Mouse (Mus musculus): ENCODE data around the gene Bmpr1b.
A peak's percentile ranks its signal among the peaks of the same experiment; 100 is the strongest.

Bmpr1b gene

GRCm38 (mm10) chr3:141897698-141898097, 271.5 kb downstream of the Bmpr1b start:
- DNase-seq: no peak

DNA sequence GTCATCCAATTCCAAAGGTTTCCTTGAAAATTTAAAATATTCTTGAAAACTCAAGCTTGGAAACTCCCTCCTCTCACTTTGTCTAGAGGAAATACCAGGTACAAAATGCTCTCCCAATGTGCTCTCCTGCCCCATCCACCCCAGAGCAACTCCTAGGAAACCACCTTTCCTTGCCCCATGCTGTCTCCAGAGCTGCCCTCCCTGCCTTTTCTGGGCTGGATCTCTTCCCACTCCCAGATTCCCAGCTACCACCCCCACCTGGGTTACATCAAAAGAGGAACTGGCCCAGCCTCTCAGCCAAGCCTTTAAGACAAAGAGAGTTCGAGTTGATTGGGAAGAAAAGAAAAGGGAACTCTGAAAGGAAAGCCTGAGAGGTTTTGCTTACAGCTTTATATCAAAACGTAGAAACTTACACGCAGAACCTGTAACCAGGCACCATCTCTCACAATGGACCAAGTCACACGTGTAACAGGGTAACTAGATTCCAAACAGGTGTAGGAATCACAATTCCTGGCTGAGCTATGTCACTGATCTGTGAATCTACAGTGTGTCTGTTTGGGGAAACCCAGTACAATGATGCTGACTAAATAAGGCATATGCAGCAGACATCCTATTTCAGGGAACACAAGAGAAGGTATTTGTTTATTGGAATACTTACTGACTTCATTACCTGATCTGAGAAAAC, 272.2 kb downstream of the Bmpr1b start:
- no peak for DNase-seq

DNA sequence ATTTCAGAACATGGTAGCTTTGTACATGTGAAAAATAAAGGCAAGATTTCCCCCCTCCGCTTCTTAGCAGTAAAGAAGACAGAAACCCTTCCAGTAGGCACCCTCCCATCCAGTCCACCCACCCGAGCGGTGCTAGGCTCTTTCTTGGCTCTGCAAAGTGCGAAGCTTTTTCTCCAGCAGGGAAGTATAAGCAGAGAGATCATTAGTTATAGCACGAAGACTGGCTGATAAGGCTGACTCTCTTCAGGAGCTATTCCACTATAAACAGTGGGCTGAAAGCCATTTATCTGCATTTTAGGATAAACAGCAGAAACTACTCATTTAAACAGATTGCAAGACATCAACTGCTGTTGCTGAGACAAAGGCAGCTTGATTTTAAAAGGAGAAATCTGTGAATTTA, 274.1 kb downstream of the Bmpr1b start:
- DNase-seq: no peak

DNA sequence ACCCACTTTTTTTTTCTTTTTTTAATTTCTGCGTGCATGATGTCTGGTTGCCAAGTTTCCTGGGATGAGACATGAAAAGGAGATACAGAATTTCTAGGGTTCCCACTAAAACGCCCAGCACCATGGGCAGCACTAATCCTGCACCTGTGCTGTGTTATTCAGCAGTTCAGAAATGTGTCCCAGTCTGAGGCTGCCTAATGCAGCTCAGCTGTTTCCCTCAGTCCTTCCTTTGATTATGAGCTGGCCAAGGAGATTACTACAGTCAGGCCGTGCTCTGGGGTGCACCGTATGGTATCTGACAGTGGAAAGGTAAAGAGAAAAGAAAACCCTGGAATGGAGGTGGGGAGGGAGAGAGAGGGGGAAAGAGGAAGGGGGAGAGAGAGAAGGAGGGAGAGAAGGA, 278.6 kb downstream of the Bmpr1b start:
- DNase-seq: no peak

DNA sequence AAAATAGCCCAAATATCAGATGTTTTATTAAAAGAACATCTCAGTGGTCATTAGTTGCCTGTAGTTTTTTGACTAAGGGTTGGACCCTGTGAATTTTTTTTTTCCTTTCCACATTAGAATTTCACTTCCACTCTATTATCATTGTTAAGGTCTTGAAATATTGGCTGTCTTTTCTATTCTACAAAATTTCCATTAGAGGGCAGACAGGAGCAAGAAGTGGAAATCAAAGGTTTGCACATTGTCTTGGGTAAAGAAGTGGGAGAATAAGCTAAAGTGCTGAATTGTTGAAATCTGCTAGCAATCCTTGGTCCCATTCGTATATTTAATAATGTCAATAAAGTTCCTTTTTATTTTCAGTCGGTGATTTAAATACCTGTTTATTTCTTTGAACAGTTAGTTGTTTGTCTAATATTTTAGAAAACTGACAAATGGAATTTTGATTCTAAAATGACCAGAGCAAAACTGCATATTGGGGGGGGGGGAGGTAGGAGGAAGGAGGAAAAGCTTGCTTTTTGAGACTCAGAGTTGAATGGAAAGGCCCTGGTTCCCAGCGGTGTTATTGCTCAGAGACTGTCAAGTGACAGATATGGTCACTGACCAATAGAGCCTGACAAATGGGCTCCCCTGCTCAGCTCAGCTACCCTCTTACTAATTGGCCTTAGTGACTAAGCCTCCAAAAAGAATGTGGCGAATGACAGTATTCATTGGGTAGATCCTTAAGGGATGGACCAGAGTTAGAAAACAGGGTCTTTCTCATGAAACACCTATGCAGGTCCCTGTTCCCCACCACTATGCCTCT, 281.6 kb downstream of the Bmpr1b start:
- DNase-seq: no peak

- DNase-seq: no peak
These were observed 285.0 kb downstream of the Bmpr1b start for GRCm38 (mm10) chr3:141884190-141884589.

DNA sequence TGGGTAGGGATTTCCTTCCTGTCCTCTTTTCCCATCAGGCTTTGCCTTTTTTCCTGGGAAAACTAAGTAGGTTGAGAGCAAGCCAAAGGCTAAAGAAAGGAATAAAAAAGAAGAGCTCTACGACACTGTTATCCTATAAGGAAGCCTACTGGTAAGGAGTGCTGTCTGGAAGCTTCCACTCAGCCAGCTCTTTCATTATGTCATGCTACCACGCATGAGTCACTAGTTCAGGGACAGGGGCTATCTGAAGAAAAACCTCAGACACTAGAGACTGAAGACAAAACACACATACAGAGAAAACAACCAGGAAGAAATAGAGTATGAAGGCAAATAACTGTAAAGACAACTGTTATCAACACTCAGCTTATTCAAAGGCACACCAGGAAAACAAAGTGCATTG, 286.7 kb downstream of the Bmpr1b start:
- DNase-seq: no peak

GRCm38 (mm10) chr3:141872337-141873042, 296.7 kb downstream of the Bmpr1b start:
- no peak for DNase-seq

- no peak for DNase-seq
These were observed 297.4 kb downstream of the Bmpr1b start for GRCm38 (mm10) chr3:141871805-141872204.

GRCm38 (mm10) chr3:141862816-141863461, 306.3 kb downstream of the Bmpr1b start:
- DNase-seq: peak; percentile 35 to 62

GRCm38 (mm10) chr3:141857123-141857522, 312.1 kb downstream of the Bmpr1b start:
- no peak for DNase-seq

- no peak for DNase-seq
These were observed 314.9 kb downstream of the Bmpr1b start for GRCm38 (mm10) chr3:141854339-141854738.

GRCm38 (mm10) chr3:141850141-141850540, 319.1 kb downstream of the Bmpr1b start:
- no peak for DNase-seq

GRCm38 (mm10) chr3:141849206-141849605, 320.0 kb downstream of the Bmpr1b start:
- no peak for DNase-seq

DNA sequence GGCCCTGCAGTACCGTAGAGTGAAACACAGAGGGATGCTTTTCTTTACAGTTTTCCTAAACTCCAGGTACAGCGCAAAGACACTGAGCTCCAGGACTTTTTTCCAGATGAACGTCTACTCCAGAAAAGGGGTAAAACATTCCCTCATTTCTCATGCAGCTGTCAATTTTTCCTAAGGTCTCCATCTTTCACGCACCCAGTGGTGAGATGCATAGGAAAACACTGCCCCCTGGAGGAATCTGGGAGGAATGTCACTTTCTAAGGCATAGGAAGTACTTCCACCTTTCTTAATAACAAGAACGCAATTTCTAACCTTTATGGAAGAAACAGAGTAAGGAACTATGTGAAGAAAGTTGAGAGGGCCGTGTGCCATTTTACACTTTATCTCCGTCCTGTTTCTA, 330.4 kb downstream of the Bmpr1b start:
- peak; percentile 14 to 35 for DNase-seq

GRCm38 (mm10) chr3:141831135-141831534, 338.1 kb downstream of the Bmpr1b start:
- peak; percentile 57 to 81 for DNase-seq

GRCm38 (mm10) chr3:141828301-141828700, 340.9 kb downstream of the Bmpr1b start:
- DNase-seq: no peak

DNA sequence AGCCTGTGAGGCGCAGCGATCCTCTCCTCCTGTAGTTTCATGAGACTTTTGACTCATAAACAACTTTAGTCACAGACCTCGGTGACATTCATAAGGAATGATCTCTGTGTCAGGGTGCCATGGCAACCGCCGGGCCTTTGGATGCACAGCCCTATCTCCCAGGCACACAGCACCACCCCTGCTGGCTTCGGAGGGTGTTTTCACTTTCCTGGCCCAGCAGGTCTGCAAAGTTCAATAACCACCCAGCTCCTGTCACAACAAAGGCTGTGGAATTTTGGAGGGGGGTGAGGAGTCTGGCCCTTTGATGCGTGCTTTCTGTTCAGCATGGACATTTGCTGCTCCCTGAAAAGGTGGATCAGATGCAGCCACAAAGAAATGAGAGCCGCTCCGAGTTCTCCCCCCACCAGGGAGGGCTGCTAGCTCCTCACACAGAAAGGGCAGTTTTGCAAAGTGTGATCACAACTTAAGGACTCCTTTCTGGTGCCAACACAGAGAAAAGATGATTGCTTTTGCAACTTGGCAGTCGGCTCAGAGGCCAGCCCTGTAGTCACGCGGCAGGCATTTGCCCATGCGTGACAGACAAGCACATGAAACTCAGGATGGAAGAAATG, 349.8 kb downstream of the Bmpr1b start:
- DNase-seq: peak; percentile 56 to 73

GRCm38 (mm10) chr3:141818615-141819312, 350.5 kb downstream of the Bmpr1b start:
- no peak for DNase-seq

DNA sequence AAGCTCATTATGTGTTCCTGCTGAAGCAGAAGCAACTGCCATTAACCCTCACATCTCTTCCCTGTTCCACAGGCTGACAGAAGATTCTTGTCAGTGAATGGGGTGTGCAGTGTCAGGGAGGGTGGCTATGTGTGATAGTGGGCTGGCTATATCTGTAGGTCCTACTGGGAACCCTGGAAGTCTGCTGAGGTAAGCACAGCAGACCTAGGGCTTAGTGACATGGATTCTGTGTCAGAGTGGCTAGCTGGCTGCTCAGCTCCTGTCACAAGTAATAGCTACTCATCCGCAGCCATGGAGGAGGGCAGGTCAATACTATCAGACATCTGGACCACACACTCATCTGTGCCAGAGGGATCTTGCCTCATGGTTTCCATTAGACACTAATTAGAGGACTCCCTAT, 354.4 kb downstream of the Bmpr1b start:
- DNase-seq: no peak

GRCm38 (mm10) chr3:141811348-141811747, 357.9 kb downstream of the Bmpr1b start:
- DNase-seq: peak; percentile 32 to 74

GRCm38 (mm10) chr3:141810944-141811343, 358.3 kb downstream of the Bmpr1b start:
- DNase-seq: no peak
